Mouse (Mus musculus) heart, postnatal 0 days (tissue): ENCODE measurements around the gene Ncam1.

ENCODE experiments used
- CTCF ChIP-seq: IDR thresholded peaks from 2 replicates; pipeline ENCODE4 v1.5.1; 2016; ENCODE audit warnings: antibody characterized with exemption, control low read depth, low read depth
- EP300 ChIP-seq: IDR thresholded peaks from 2 replicates; pipeline ENCODE4 v1.6.1; 2016; ENCODE audit warnings: antibody characterized with exemption, low read depth

GRCm38 (mm10) chr9:49485892-49486311, 312.8 kb downstream of the Ncam1 start, which contains the start of gene Ttc12:
- no peak for TF ChIP-seq CTCF
- no peak for TF ChIP-seq EP300
